Mouse (Mus musculus): ENCODE data around the gene Ankrd45. TPM values are rescaled to one million over a fixed set of nuclear protein-coding genes. Genes with fewer than 3 reads are reported as not detected.
"Not testable (repeated sequence)": the region's sequence is repeated elsewhere in the genome, so short reads cannot be mapped to it uniquely, and the experiment has no call there.

Gene Ankrd45
- total and polyA plus RNA-seq, 2 experiments from 2014 or later: 28.7 to 30.1 TPM

GRCm38 (mm10) chr1:161190253-161190910 lies 47.9 kb downstream of the Ankrd45 start:
- no peak for DNase-seq (ENCODE audit: low spot score)
- H3K9me3 ChIP-seq (ENCODE audit: low read length): no peaks in the 10 kb centered on the region
- WGBS: 85% methylated on average over 9 of the region's 9 CpGs

GRCm38 (mm10) chr1:161195541-161196351 lies 53.3 kb downstream of the Ankrd45 start:
- peak overlapping the region; percentile 34 for H3K4me3 ChIP-seq (ENCODE audit: low read depth, low read length)
- no peaks in the 10 kb centered on the region for H3K9me3 ChIP-seq (ENCODE audit: low read length)
- peak overlapping the region; percentile 32; the same call in 1 of the 2 replicates for H3K27ac ChIP-seq (ENCODE audit: low read depth, low read length)
- no peaks in the 10 kb centered on the region for H3K27me3 ChIP-seq (ENCODE audit: insufficient read depth, low read length)
- peaks cover 6% of the 10 kb centered on the region for H3K4me1 ChIP-seq (ENCODE audit: insufficient read depth, low read length)
- DNase-seq (ENCODE audit: low spot score) (peak; percentile 95), ATAC-seq (ENCODE audit: low FRiP score) (peak; percentile 93)
- H3K36me3 ChIP-seq (ENCODE audit: insufficient read depth, low read length): no peaks in the 10 kb centered on the region
- peak; percentile 93 for TF ChIP-seq CTCF (IDR thresholded peaks at IDR 0.05)
- 0 out of 2 replicates have a peak overlapping the region, but pooled peaks have one; percentile 24 for H3K9ac ChIP-seq (replicated peaks; ENCODE audit: low read length, poor library complexity, severe bottlenecking)
- H3K4me2 ChIP-seq (ENCODE audit: low read depth, low read length, poor library complexity, severe bottlenecking): peak overlapping the region; percentile 59
- 0% methylated on average over 16 of the region's 16 CpGs for WGBS

More at GRCm38 (mm10) chr1:161190253-161190910, 47.9 kb downstream of the Ankrd45 start:
- no peak overlapping the region for H3K4me2 ChIP-seq (ENCODE audit: low read depth, low read length, poor library complexity, severe bottlenecking)
- no peaks in the 10 kb centered on the region for H3K36me3 ChIP-seq (ENCODE audit: insufficient read depth, low read length)
- no peak overlapping the region for H3K4me3 ChIP-seq (ENCODE audit: low read depth, low read length)
- TF ChIP-seq CTCF (IDR thresholded peaks at IDR 0.05): no peak
- H3K27me3 ChIP-seq (ENCODE audit: insufficient read depth, low read length): no peaks in the 10 kb centered on the region
- ATAC-seq (ENCODE audit: low FRiP score): no peak
- no peak overlapping the region for H3K9ac ChIP-seq (replicated peaks; ENCODE audit: low read length, poor library complexity, severe bottlenecking)
- no peaks in the 10 kb centered on the region for H3K4me1 ChIP-seq (ENCODE audit: insufficient read depth, low read length)
- H3K27ac ChIP-seq (ENCODE audit: low read depth, low read length): no peak overlapping the region

GRCm38 (mm10) chr1:161196364-161196763 lies 53.9 kb downstream of the Ankrd45 start:
- not testable (repeated sequence) for H3K27me3 ChIP-seq (ENCODE audit: insufficient read depth, low read length); DNase-seq (ENCODE audit: low spot score); H3K9me3 ChIP-seq (ENCODE audit: low read length); H3K27ac ChIP-seq (ENCODE audit: low read depth, low read length); H3K4me1 ChIP-seq (ENCODE audit: insufficient read depth, low read length); H3K36me3 ChIP-seq (ENCODE audit: insufficient read depth, low read length)
- peak; percentile 52; the same call in 1 of the 2 replicates for ATAC-seq (ENCODE audit: low FRiP score)
- 50% methylated on average over 11 of the region's 11 CpGs for WGBS
- Histone ChIP-seq H3K9ac (replicated peaks; ENCODE audit: low read length, poor library complexity, severe bottlenecking) (0 out of 2 replicates have a peak overlapping the region, but pooled peaks have one; percentile 24), H3K4me3 (ENCODE audit: low read depth, low read length) (peak overlapping the region; percentile 34), H3K4me2 (ENCODE audit: low read depth, low read length, poor library complexity, severe bottlenecking) (peak overlapping the region; percentile 59)

GRCm38 (mm10) chr1:161199856-161200255 lies 57.4 kb downstream of the Ankrd45 start:
- no peak overlapping the region for H3K4me3 ChIP-seq (ENCODE audit: low read depth, low read length)
- no peak overlapping the region for H3K9ac ChIP-seq (replicated peaks; ENCODE audit: low read length, poor library complexity, severe bottlenecking)
- 80% methylated on average over 5 of the region's 5 CpGs for WGBS
- no peak overlapping the region for H3K4me2 ChIP-seq (ENCODE audit: low read depth, low read length, poor library complexity, severe bottlenecking)
- H3K27me3 ChIP-seq (ENCODE audit: insufficient read depth, low read length): no peaks in the 10 kb centered on the region
- peaks cover 6% of the 10 kb centered on the region for H3K4me1 ChIP-seq (ENCODE audit: insufficient read depth, low read length)
- no peaks in the 10 kb centered on the region for H3K36me3 ChIP-seq (ENCODE audit: insufficient read depth, low read length)
- H3K27ac ChIP-seq (ENCODE audit: low read depth, low read length): no peak overlapping the region
- ATAC-seq (ENCODE audit: low FRiP score): no peak
- TF ChIP-seq CTCF (IDR thresholded peaks at IDR 0.05): no peak
- no peak for DNase-seq (ENCODE audit: low spot score)
- H3K9me3 ChIP-seq (ENCODE audit: low read length): no peaks in the 10 kb centered on the region

- ATAC-seq (ENCODE audit: low FRiP score) (no peak), DNase-seq (ENCODE audit: low spot score) (no peak)
- 30% methylated on average over 4 of the region's 4 CpGs for WGBS
- TF ChIP-seq CTCF (IDR thresholded peaks at IDR 0.05): peak; percentile 48
- H3K27ac ChIP-seq (ENCODE audit: low read depth, low read length): no peak overlapping the region
- H3K9me3 ChIP-seq (ENCODE audit: low read length): no peaks in the 10 kb centered on the region
- no peaks in the 10 kb centered on the region for H3K36me3 ChIP-seq (ENCODE audit: insufficient read depth, low read length)
- no peaks in the 10 kb centered on the region for H3K27me3 ChIP-seq (ENCODE audit: insufficient read depth, low read length)
- no peak overlapping the region for H3K9ac ChIP-seq (replicated peaks; ENCODE audit: low read length, poor library complexity, severe bottlenecking)
- H3K4me2 ChIP-seq (ENCODE audit: low read depth, low read length, poor library complexity, severe bottlenecking): no peak overlapping the region
- H3K4me3 ChIP-seq (ENCODE audit: low read depth, low read length): no peak overlapping the region
- H3K4me1 ChIP-seq (ENCODE audit: insufficient read depth, low read length): no peaks in the 10 kb centered on the region
Measured at GRCm38 (mm10) chr1:161214465-161214864, 72.0 kb downstream of the Ankrd45 start.

- Histone ChIP-seq H3K27me3 (ENCODE audit: insufficient read depth, low read length) (no peaks in the 10 kb centered on the region), H3K4me3 (ENCODE audit: low read depth, low read length) (no peak overlapping the region), H3K36me3 (ENCODE audit: insufficient read depth, low read length) (no peaks in the 10 kb centered on the region), H3K9me3 (ENCODE audit: low read length) (no peaks in the 10 kb centered on the region), H3K9ac (replicated peaks; ENCODE audit: low read length, poor library complexity, severe bottlenecking) (no peak overlapping the region), H3K4me1 (ENCODE audit: insufficient read depth, low read length) (no peaks in the 10 kb centered on the region), H3K4me2 (ENCODE audit: low read depth, low read length, poor library complexity, severe bottlenecking) (no peak overlapping the region), H3K27ac (ENCODE audit: low read depth, low read length) (no peak overlapping the region)
- peak; percentile 48 for DNase-seq (ENCODE audit: low spot score)
- 67% methylated on average over 3 of the region's 3 CpGs for WGBS
- no peak for TF ChIP-seq CTCF (IDR thresholded peaks at IDR 0.05)
- no peak for ATAC-seq (ENCODE audit: low FRiP score)
Measured at GRCm38 (mm10) chr1:161219816-161220215, 77.3 kb downstream of the Ankrd45 start.

Other genes with a start within 250 kb of the Ankrd45 start
- 19.0 and 26.4 TPM in 2 replicates for gene Rc3h1, start 236.3 kb upstream of the Ankrd45 start, total RNA-seq (2014; rRNA removed)
- gene Rc3h1, start 236.3 kb upstream of the Ankrd45 start, polyA plus RNA-seq (2015; fragmentation: Nextera tagmentation; extraction: Ambion mirVana): 4.3 and 5.9 TPM in 2 replicates
- gene Serpinc1, start 164.1 kb upstream of the Ankrd45 start, total RNA-seq (2014; rRNA removed): 0.05 TPM in 1 of 2 replicates, not detected in the other
- 3.1 and 3.4 TPM in 2 replicates for gene Serpinc1, start 164.1 kb upstream of the Ankrd45 start, polyA plus RNA-seq (2015; fragmentation: Nextera tagmentation; extraction: Ambion mirVana)
- gene Zbtb37, start 107.8 kb upstream of the Ankrd45 start, total RNA-seq (2014; rRNA removed): 35.5 and 55.6 TPM in 2 replicates
- gene Zbtb37, start 107.8 kb upstream of the Ankrd45 start, polyA plus RNA-seq (2015; fragmentation: Nextera tagmentation; extraction: Ambion mirVana): 8.5 and 12.7 TPM in 2 replicates
- 12.9 and 14.6 TPM in 2 replicates for gene Dars2, start 72.0 kb upstream of the Ankrd45 start, total RNA-seq (2014; rRNA removed)
- 19.6 and 22.9 TPM in 2 replicates for gene Dars2, start 72.0 kb upstream of the Ankrd45 start, polyA plus RNA-seq (2015; fragmentation: Nextera tagmentation; extraction: Ambion mirVana)
- 1.4 and 2.0 TPM in 2 replicates for gene Cenpl, start 72.0 kb upstream of the Ankrd45 start, total RNA-seq (2014; rRNA removed)
- 5.2 and 6.1 TPM in 2 replicates for gene Cenpl, start 72.0 kb upstream of the Ankrd45 start, polyA plus RNA-seq (2015; fragmentation: Nextera tagmentation; extraction: Ambion mirVana)
- gene Klhl20, start 11.2 kb upstream of the Ankrd45 start, total RNA-seq (2014; rRNA removed): 18.5 and 19.2 TPM in 2 replicates
- 13.3 and 14.2 TPM in 2 replicates for gene Klhl20, start 11.2 kb upstream of the Ankrd45 start, polyA plus RNA-seq (2015; fragmentation: Nextera tagmentation; extraction: Ambion mirVana)
- not detected in 2 replicates for gene Tex50, start 16.6 kb downstream of the Ankrd45 start, total RNA-seq (2014; rRNA removed)
- gene Tex50, start 16.6 kb downstream of the Ankrd45 start, polyA plus RNA-seq (2015; fragmentation: Nextera tagmentation; extraction: Ambion mirVana): 0.23 and 0.73 TPM in 2 replicates
- gene Prdx6, start 108.5 kb downstream of the Ankrd45 start, total RNA-seq (2014; rRNA removed): 79.1 and 90.3 TPM in 2 replicates
- 159 and 160 TPM in 2 replicates for gene Prdx6, start 108.5 kb downstream of the Ankrd45 start, polyA plus RNA-seq (2015; fragmentation: Nextera tagmentation; extraction: Ambion mirVana)